ENCODE assay signal across 11 mouse cellular contexts in genomic region chr13:37537793-37538192, GRCm38 (mm10).
DNase-seq lines count a peak whose midpoint lies in the region; ATAC-seq lines count a peak whose summit lies in the region.
"Had no signal": no experiment of that assay in that cellular context is flagged by ENCODE, and none has a peak within 500 bp of the region (broad histone marks: within the 10 kb centered on the region; RNA-seq: fewer than 3 reads in every experiment).

No protein-coding gene starts in this region.

- H3K4me2 ChIP-seq in lung, embryonic 15.5 days, result no peak overlapping the region
- H3K4me2 ChIP-seq in neural tube, embryonic 15.5 days, result no peak overlapping the region

- no peaks in the 10 kb centered on the region for H3K27me3 ChIP-seq in lung, embryonic 15.5 days
- H3K27me3 ChIP-seq in neural tube, embryonic 15.5 days (replicated peaks), result no peaks in the 10 kb centered on the region

- ATAC-seq in granulocyte monocyte progenitor cell, adult 5-6 weeks (replicated peaks; ENCODE audit: poor library complexity, severe bottlenecking), result peak; percentile 24
- ATAC-seq in lung, embryonic 15.5 days (ENCODE audit: borderline replicate concordance, extremely low read depth, low FRiP score, low TSS enrichment), result no peak
- no peak for ATAC-seq in neural tube, embryonic 15.5 days (ENCODE audit: low FRiP score)
- ATAC-seq: hindbrain, postnatal 0 days had no signal

- H3K4me1 ChIP-seq in lung, embryonic 15.5 days, result peaks cover 20% of the 10 kb centered on the region
- no peaks in the 10 kb centered on the region for H3K4me1 ChIP-seq in neural tube, embryonic 15.5 days

- H3K27ac ChIP-seq in lung, embryonic 15.5 days, result peak overlapping the region; percentile 62
- no peak overlapping the region for H3K27ac ChIP-seq in neural tube, embryonic 15.5 days (replicated peaks)
- H3K27ac ChIP-seq: hindbrain, postnatal 0 days had no signal

- H3K4me3 ChIP-seq in lung, embryonic 15.5 days, result no peak overlapping the region
- H3K4me3 ChIP-seq in neural tube, embryonic 15.5 days (replicated peaks), result no peak overlapping the region
- H3K4me3 ChIP-seq: midbrain, embryonic 10.5 days had no signal

- 25% methylated on average over 6 of the region's 6 CpGs for WGBS in lung, embryonic 15.5 days
- WGBS in neural tube, embryonic 15.5 days, result 76% methylated on average over 6 of the region's 6 CpGs

- peak; percentile 26 for DNase-seq in kidney, adult 9 months
- DNase-seq in kidney, adult 8-10 months, result no peak
- peak; percentile 20 to 43 for DNase-seq in thymus, postnatal 10 days (ENCODE audit: low spot score in 2 of 2)
- no peak for DNase-seq in left cerebral cortex, adult 18-20 months (ENCODE audit: low spot score in 2 of 2)
- no peak for DNase-seq in right cerebral cortex, adult 2 months (ENCODE audit: low spot score in 2 of 2)
- DNase-seq: layer of hippocampus, postnatal 36 days had no signal

- H3K9me3 ChIP-seq in lung, embryonic 15.5 days, result no peaks in the 10 kb centered on the region
- H3K9me3 ChIP-seq in neural tube, embryonic 15.5 days (replicated peaks), result no peaks in the 10 kb centered on the region
- H3K9me3 ChIP-seq: midbrain, embryonic 10.5 days had no signal

- H3K9ac ChIP-seq in lung, embryonic 15.5 days, result no peak overlapping the region
- no peak overlapping the region for H3K9ac ChIP-seq in neural tube, embryonic 15.5 days (replicated peaks)

- no peaks in the 10 kb centered on the region for H3K36me3 ChIP-seq in lung, embryonic 15.5 days
- H3K36me3 ChIP-seq in neural tube, embryonic 15.5 days, result no peaks in the 10 kb centered on the region
- H3K36me3 ChIP-seq: midbrain, embryonic 10.5 days had no signal

Comparison
In these comparisons a context has a peak if more than half of its experiments do, and no peak if none do; other contexts are left out.
1. DNase-seq: peak in kidney, adult 9 months (single experiment) and thymus, postnatal 10 days (2 of 2); none in kidney, adult 8-10 months (0 of 2), left cerebral cortex, adult 18-20 months (0 of 2) and right cerebral cortex, adult 2 months (0 of 2).